Mouse (Mus musculus) midbrain, embryonic 12.5 days (tissue): Measurements from ENCODE around the gene Thap12. TPM values are rescaled to one million over a fixed set of nuclear protein-coding genes. Genes with fewer than 3 reads are reported as not detected.

Experiments
- ATAC-seq: fragments of 200-750 bp; cut with Nextera tagmentation; 2 replicates; pipeline ENCODE4 v1.8.0; 2017; ENCODE audit warnings: low read depth, moderate TSS enrichment, moderate library complexity; ENCODE audit not compliant: low FRiP score
- H3K27ac ChIP-seq: fragments of 300-500 bp; sonication (generic); replicated peaks from 2 replicates; pipeline ENCODE4 v1.5.1; 2016; ENCODE audit warnings: mild to moderate bottlenecking
- H3K27me3 ChIP-seq: fragments of 300-500 bp; sonication (generic); 2 replicates; pipeline ENCODE4 v1.6.1; 2016; ENCODE audit warnings: mild to moderate bottlenecking
- H3K36me3 ChIP-seq: fragments of 300-500 bp; sonication (generic); 2 replicates; pipeline ENCODE4 v1.6.1; 2016
- H3K4me1 ChIP-seq: fragments of 300-500 bp; sonication (generic); 2 replicates; pipeline ENCODE4 v1.6.1; 2016
- H3K4me2 ChIP-seq: fragments of 300-500 bp; sonication (generic); replicated peaks from 2 replicates; pipeline ENCODE4 v1.6.1; 2016; ENCODE audit warnings: mild to moderate bottlenecking, moderate library complexity
- H3K4me3 ChIP-seq: fragments of 300-500 bp; sonication (generic); 2 replicates; pipeline ENCODE4 v1.5.1; 2016; ENCODE audit warnings: mild to moderate bottlenecking
- H3K9ac ChIP-seq: fragments of 300-500 bp; sonication (generic); replicated peaks from 2 replicates; pipeline ENCODE4 v1.6.1; 2016; ENCODE audit warnings: mild to moderate bottlenecking, moderate library complexity
- H3K9me3 ChIP-seq: fragments of 300-500 bp; sonication (generic); 2 replicates; pipeline ENCODE4 v1.6.1; 2016; ENCODE audit warnings: mild to moderate bottlenecking
- WGBS: fragments of 180-500 bp; shearing (Covaris S2); methylation state at CpG from one replicate; pipeline ENCODE4 v1.1.7; 2016; 5-methylcytosine and 5-hydroxymethylcytosine counted together
- polyA plus RNA-seq: library from polyadenylated mRNA; unstranded; fragments of >200 nt; fragmentation: Nextera tagmentation; extraction: Ambion mirVana; gene quantifications from 2 replicates; pipeline ENCODE4 v1.2.1, GENCODE M21; 2016

Gene Thap12
- polyA plus RNA-seq, 1 experiment from 2014 or later, result 75.3 TPM

- Histone ChIP-seq H3K4me2 (no peak overlapping the region), H3K36me3 (no peaks in the 10 kb centered on the region), H3K9ac (no peak overlapping the region), H3K4me1 (peaks cover 7% of the 10 kb centered on the region), H3K9me3 (no peaks in the 10 kb centered on the region), H3K4me3 (no peak overlapping the region), H3K27ac (no peak overlapping the region), H3K27me3 (peaks cover 7% of the 10 kb centered on the region; the same call in 1 of the 2 replicates)
- 91% methylated on average over 4 of the region's 4 CpGs for WGBS
- ATAC-seq, result no peak
Observed at GRCm38 (mm10) chr7:98733958-98734357, 31.1 kb downstream of the Thap12 start.

DNA sequence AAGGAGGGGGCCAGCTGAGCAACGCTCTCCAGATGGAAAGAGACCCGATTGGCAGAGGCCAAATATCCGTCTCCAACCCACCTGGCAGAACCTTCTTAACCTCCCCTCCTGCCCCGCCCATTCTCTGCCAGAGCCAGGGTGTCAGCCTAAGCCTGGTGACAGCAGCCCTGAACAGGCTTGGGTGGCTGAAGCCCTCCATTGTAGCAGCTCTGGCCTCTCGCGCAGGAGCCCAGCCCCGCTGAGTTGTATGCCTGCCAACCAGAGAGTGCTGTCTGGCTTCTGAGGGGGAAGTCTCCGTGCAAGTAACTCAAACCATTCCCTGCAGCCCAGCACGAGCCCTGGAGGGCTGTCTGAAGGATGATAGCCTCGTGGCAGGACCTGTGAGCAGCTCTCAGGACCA, 32.0 kb downstream of the Thap12 start:
- H3K27me3 ChIP-seq, result peaks cover 7% of the 10 kb centered on the region; the same call in 1 of the 2 replicates
- ATAC-seq, result no peak

GRCm38 (mm10) chr7:98736780-98737550, 34.1 kb downstream of the Thap12 start:
- Histone ChIP-seq H3K27me3 (0 out of 2 replicates have a peak, but pooled peaks cover 5% of the 10 kb centered on the region), H3K9ac (no peak overlapping the region), H3K4me1 (peaks cover 7% of the 10 kb centered on the region; the same call in 1 of the 2 replicates), H3K27ac (no peak overlapping the region), H3K9me3 (no peaks in the 10 kb centered on the region), H3K4me3 (no peak overlapping the region), H3K36me3 (no peaks in the 10 kb centered on the region), H3K4me2 (no peak overlapping the region)
- WGBS, result 79% methylated on average over 7 of the region's 7 CpGs
- no peak for ATAC-seq

More for the DNA sequence above, 32.0 kb downstream of the Thap12 start:
- Histone ChIP-seq H3K9ac (no peak overlapping the region), H3K27ac (no peak overlapping the region), H3K4me3 (no peak overlapping the region), H3K9me3 (no peaks in the 10 kb centered on the region), H3K36me3 (no peaks in the 10 kb centered on the region), H3K4me2 (no peak overlapping the region), H3K4me1 (peaks cover 3% of the 10 kb centered on the region)
- WGBS, result 29% methylated on average over 10 of the region's 10 CpGs

DNA sequence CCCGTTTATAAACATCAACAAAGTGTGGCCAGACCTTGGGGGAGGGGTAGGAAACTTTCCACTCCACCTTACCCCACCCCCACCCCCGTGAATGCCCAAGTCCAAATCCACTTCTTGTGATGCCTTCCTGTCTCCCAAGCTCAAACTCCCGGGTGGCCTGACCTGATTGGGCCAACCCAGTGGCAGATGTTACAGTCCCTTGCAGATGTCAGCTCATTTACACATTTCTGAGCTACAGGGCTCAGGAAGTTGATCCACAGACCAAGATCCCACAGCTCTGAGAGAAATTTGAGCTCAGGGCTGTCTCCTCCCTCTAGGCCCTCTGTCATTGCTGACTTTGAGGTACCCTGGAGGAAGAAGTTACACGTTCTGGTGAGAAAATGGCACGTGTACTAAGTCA, 37.5 kb downstream of the Thap12 start:
- 31% methylated on average over 5 of the region's 5 CpGs for WGBS
- Histone ChIP-seq H3K27ac (no peak overlapping the region), H3K4me3 (no peak overlapping the region), H3K4me2 (no peak overlapping the region), H3K27me3 (0 out of 2 replicates have a peak, but pooled peaks cover 11% of the 10 kb centered on the region), H3K4me1 (peaks cover 7% of the 10 kb centered on the region; the same call in 1 of the 2 replicates), H3K9ac (no peak overlapping the region; the same call in 1 of the 2 replicates), H3K9me3 (no peaks in the 10 kb centered on the region), H3K36me3 (no peaks in the 10 kb centered on the region)
- ATAC-seq, result no peak

GRCm38 (mm10) chr7:98743312-98743711, 40.4 kb downstream of the Thap12 start:
- 6% methylated on average over 3 of the region's 3 CpGs for WGBS
- Histone ChIP-seq H3K27me3 (0 out of 2 replicates have a peak, but pooled peaks cover 9% of the 10 kb centered on the region), H3K9ac (no peak overlapping the region), H3K4me1 (peaks cover 7% of the 10 kb centered on the region; the same call in 1 of the 2 replicates), H3K4me3 (no peak overlapping the region), H3K4me2 (no peak overlapping the region), H3K27ac (no peak overlapping the region), H3K36me3 (no peaks in the 10 kb centered on the region), H3K9me3 (no peaks in the 10 kb centered on the region)
- no peak for ATAC-seq

- no peak overlapping the region for H3K9ac ChIP-seq
- H3K4me2 ChIP-seq, result no peak overlapping the region
- H3K36me3 ChIP-seq, result no peaks in the 10 kb centered on the region
- peaks cover 4% of the 10 kb centered on the region; the same call in 1 of the 2 replicates for H3K27me3 ChIP-seq
- no peaks in the 10 kb centered on the region for H3K4me1 ChIP-seq
- no peak overlapping the region for H3K27ac ChIP-seq
- no peak for ATAC-seq
- 73% methylated on average over 10 of the region's 10 CpGs for WGBS
- no peak overlapping the region for H3K4me3 ChIP-seq
- H3K9me3 ChIP-seq, result no peaks in the 10 kb centered on the region
Observed at GRCm38 (mm10) chr7:98750404-98750803, 47.5 kb downstream of the Thap12 start.

GRCm38 (mm10) chr7:98752680-98753079, 49.8 kb downstream of the Thap12 start:
- no peak overlapping the region for H3K9ac ChIP-seq
- no peak overlapping the region for H3K4me3 ChIP-seq
- 92% methylated on average over 8 of the region's 8 CpGs for WGBS
- no peak overlapping the region for H3K27ac ChIP-seq
- no peaks in the 10 kb centered on the region for H3K9me3 ChIP-seq
- H3K27me3 ChIP-seq, result peaks cover 4% of the 10 kb centered on the region; the same call in 1 of the 2 replicates
- ATAC-seq, result no peak
- no peaks in the 10 kb centered on the region for H3K36me3 ChIP-seq
- no peak overlapping the region for H3K4me2 ChIP-seq
- H3K4me1 ChIP-seq, result no peaks in the 10 kb centered on the region

DNA sequence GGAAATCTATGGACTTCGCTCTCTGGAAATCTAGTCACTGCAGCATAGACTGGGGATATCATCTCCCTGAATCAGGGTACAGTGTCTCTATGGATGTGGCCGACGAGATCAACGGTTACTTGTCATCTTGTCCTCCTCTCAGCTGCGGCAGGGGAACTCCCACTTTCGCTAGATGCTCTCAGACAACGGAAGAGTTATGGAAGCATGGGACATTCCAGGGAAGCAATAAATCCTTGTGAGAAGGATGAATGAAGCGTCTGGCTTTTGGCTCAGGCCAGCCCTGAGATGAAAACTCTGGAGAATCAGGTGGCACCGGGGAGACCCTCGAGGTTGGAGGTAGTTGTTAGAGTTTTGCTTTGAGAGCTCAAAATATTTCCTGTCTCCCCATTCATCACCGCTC, 53.1 kb downstream of the Thap12 start:
- Histone ChIP-seq H3K36me3 (no peaks in the 10 kb centered on the region), H3K9ac (no peak overlapping the region), H3K9me3 (no peaks in the 10 kb centered on the region), H3K27ac (no peak overlapping the region), H3K4me3 (no peak overlapping the region), H3K4me1 (no peaks in the 10 kb centered on the region), H3K27me3 (no peaks in the 10 kb centered on the region), H3K4me2 (no peak overlapping the region)
- WGBS, result 88% methylated on average over 11 of the region's 11 CpGs
- no peak for ATAC-seq

DNA sequence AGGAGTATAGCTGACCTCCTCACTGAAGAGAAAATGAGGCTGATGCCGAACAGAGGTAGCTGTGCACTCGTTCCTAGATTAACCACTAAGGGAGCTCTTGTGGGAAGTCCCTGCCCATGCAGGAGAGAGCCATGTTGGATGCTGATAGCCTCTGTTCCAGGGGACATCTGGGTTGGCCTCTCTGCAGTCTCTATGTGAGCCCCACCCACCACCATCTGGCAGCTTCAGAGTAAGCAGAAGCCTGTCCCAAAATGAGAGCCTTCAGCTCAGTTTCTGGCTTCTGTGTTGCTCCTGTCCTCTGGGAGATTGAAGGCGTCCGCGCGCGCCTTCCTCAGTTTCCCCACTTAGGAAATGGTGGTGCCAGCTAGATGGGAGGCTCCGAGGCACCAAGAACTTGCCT, 53.7 kb downstream of the Thap12 start:
- H3K27ac ChIP-seq, result no peak overlapping the region
- ATAC-seq, result no peak
- no peaks in the 10 kb centered on the region for H3K27me3 ChIP-seq
- H3K4me3 ChIP-seq, result no peak overlapping the region
- 87% methylated on average over 8 of the region's 8 CpGs for WGBS
- no peaks in the 10 kb centered on the region for H3K36me3 ChIP-seq
- H3K4me1 ChIP-seq, result no peaks in the 10 kb centered on the region
- no peak overlapping the region for H3K9ac ChIP-seq
- no peaks in the 10 kb centered on the region for H3K9me3 ChIP-seq
- no peak overlapping the region for H3K4me2 ChIP-seq

DNA sequence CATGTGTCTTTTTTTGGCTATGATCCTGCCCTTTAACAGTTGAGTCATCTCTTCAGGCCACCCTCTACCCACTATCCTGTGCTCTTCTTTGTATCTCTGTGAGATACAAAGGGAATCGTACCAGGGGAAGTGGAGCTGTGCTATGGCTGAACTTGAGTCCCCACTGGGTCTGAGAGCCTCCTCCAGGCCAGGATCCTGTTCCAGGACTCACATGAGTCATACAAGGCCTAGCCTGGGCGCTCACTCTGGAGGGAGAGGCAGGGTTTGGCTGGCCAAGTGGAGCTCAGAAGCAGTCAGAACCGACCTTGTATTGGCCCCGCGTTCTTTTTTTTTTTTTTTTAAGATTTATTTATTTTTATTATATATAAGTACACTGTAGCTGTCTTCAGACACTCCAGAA, 57.2 kb downstream of the Thap12 start:
- no peak for ATAC-seq
- H3K9me3 ChIP-seq, result no peaks in the 10 kb centered on the region
- H3K9ac ChIP-seq, result no peak overlapping the region
- H3K4me2 ChIP-seq, result no peak overlapping the region
- no peaks in the 10 kb centered on the region for H3K36me3 ChIP-seq
- 90% methylated on average over 5 of the region's 5 CpGs for WGBS
- H3K27me3 ChIP-seq, result no peaks in the 10 kb centered on the region
- no peak overlapping the region for H3K27ac ChIP-seq
- H3K4me3 ChIP-seq, result no peak overlapping the region
- no peaks in the 10 kb centered on the region for H3K4me1 ChIP-seq

DNA sequence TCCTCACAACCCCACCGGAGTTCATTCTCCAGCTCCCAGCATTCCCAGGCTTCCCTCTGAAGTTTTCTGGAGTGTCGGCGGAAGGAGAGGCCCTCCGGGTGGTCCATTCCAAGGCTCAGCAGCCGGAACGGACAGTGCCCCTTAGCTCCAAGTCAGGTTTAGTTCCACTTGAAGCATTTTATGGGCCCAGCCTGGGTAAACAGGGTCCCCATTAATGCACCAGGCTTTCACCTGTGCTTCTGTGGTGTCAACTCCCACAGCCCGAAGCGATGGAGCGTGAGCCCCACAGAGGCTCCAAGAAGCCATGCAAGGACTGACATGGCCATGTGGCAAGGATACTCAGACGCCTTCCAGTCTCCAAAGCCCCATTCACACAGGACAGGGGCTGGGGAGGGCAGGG, 61.0 kb downstream of the Thap12 start:
- no peak overlapping the region for H3K9ac ChIP-seq
- no peak overlapping the region for H3K4me2 ChIP-seq
- H3K27me3 ChIP-seq, result no peaks in the 10 kb centered on the region
- ATAC-seq, result no peak
- no peak overlapping the region for H3K27ac ChIP-seq
- no peaks in the 10 kb centered on the region for H3K36me3 ChIP-seq
- no peak overlapping the region for H3K4me3 ChIP-seq
- no peaks in the 10 kb centered on the region for H3K9me3 ChIP-seq
- WGBS, result 85% methylated on average over 10 of the region's 10 CpGs
- no peaks in the 10 kb centered on the region for H3K4me1 ChIP-seq

DNA sequence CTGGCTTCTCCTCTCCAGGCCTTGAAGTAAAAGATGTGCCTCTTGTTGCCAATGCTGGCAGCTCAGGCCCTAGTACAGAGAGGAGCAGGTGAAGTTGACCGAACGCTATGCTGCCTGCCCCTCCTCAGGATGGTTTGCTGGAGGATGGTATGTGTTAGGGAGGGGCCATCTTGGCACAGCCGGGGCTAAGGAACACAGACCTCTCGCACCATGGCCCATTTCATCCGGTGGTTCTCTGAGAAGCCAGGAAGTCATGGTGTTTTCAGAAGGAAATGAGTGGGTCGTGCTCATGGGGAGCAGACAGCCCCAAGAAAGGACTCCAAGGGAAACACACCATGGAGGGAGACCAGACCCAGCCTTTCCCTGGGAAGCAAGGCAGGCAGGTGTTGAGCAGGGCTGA, 64.4 kb downstream of the Thap12 start:
- Histone ChIP-seq H3K9ac (no peak overlapping the region), H3K27ac (no peak overlapping the region), H3K4me2 (no peak overlapping the region), H3K4me3 (no peak overlapping the region), H3K27me3 (no peaks in the 10 kb centered on the region), H3K4me1 (peaks cover 10% of the 10 kb centered on the region), H3K36me3 (no peaks in the 10 kb centered on the region), H3K9me3 (no peaks in the 10 kb centered on the region)
- ATAC-seq, result no peak
- WGBS, result 73% methylated on average over 6 of the region's 6 CpGs
